Mouse (Mus musculus) hematopoietic stem cell, adult 5-6 weeks (primary cell): ENCODE results near the gene Mrps6. TPM values are rescaled to one million over a fixed set of nuclear protein-coding genes. Genes with fewer than 3 reads are reported as not detected.

Experiments used
- ATAC-seq, 2 experiments: fragments of 125-278 bp in 1 of 2; replicated peaks in 1 of 2; 2 replicates each; pipeline ENCODE4 v1.8.0; 2016 to 2017; ENCODE audit warnings: inconsistent platforms in 2 of 2, mild to moderate bottlenecking in 2 of 2, moderate number of reproducible peaks in 2 of 2, low read depth in 1 of 2, moderate TSS enrichment in 1 of 2; ENCODE audit not compliant: low FRiP score in 2 of 2, poor library complexity in 2 of 2, severe bottlenecking in 2 of 2, insufficient read depth in 1 of 2, low TSS enrichment in 1 of 2
- total RNA-seq: library from RNA; stranded (forward); fragments of 172-1452, 232-1000 nt; gene quantifications from 2 replicates; pipeline ENCODE4 v1.2.3, GENCODE M21; 2017

Gene Mrps6
- total RNA-seq, result 24.9 and 28.7 TPM in 2 replicates

DNA sequence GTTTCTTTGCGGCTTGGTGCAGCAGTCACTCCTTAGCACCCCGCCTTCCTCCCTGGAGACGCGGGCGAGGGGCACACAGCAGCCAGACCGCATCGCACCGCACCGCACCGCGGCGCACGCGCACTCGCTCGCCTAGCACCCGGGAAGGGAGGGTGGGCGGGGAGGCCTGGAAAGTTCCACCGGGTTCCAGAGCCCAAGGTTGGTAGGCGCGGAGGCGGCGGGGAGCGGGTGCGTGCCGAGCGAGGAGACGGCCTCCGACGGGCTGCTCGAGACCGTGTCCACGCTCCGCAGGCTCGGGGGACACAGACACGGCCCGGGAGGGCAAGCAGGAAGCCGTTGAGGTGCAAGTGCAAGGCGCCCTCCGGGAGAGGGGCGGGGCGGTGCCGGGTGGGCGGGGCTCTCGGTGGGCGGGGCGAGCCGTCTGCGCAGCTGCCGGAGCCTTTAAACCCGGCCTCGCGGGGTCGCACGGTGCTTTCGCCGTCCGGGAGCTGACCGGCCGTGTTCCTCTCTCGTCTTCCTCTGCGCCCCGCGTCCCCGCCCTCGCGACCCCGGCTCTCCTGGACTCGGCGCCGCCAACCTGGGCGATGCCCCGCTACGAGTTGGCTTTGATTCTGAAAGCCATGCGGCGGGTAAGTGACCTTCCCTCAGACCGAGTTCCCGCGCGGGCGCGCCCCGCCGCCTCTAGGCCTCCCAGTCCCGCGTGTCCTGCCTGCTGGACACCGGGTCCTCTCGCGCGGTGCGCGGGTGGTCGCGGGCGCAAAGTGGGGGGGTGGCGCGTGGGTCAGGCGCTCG is at the start of gene Mrps6, which contains the start of the genes Gm49711 and Slc5a3:
TSS of gene Mrps6 (plus strand) at position 419 of the 792 bp plus-strand sequence.
TSS of gene Gm49711 (plus strand) at position 465 of the 792 bp plus-strand sequence.
TSS of gene Slc5a3 (plus strand) at position 471 of the 792 bp plus-strand sequence.
- ATAC-seq, result peak; percentile 67 to 83

DNA sequence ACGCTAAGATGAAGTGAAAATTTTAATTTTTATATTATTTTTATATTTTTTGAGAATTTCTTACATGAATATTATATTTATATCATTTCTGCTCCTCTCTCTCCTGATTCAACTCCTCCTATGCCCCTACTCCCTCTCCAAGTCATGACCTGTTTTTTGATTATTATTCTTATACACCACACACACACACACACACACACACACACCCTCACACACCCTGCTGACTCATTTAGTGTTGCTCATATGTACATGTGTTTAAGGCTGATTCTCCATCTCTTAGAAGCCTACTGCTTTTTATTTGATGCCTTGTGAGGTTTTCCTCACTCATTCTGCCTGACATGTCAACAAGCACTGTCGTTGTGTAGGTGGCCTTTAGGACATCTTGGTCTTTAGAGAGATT is 48.5 kb upstream of the Mrps6 start:
- ATAC-seq, result no peak

DNA sequence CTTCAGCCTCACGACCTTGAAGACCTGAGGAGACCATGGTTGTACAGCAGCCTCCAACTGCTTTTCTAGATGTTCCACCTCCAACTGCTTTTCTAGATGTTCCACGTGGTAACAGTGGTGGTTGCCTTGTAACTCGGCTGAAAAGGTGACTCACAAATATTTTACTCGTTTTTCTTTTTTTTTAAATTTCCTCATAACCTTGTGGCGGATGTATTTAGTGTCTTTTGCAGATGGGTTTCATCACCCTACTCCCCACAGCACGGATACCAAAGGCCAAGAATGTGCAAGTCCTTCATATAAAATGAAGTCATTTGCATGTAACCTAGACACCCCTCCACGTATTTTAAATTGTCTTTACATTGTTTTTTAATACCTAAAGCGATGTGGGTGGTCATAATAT is 41.3 kb upstream of the Mrps6 start:
- ATAC-seq, result no peak

DNA sequence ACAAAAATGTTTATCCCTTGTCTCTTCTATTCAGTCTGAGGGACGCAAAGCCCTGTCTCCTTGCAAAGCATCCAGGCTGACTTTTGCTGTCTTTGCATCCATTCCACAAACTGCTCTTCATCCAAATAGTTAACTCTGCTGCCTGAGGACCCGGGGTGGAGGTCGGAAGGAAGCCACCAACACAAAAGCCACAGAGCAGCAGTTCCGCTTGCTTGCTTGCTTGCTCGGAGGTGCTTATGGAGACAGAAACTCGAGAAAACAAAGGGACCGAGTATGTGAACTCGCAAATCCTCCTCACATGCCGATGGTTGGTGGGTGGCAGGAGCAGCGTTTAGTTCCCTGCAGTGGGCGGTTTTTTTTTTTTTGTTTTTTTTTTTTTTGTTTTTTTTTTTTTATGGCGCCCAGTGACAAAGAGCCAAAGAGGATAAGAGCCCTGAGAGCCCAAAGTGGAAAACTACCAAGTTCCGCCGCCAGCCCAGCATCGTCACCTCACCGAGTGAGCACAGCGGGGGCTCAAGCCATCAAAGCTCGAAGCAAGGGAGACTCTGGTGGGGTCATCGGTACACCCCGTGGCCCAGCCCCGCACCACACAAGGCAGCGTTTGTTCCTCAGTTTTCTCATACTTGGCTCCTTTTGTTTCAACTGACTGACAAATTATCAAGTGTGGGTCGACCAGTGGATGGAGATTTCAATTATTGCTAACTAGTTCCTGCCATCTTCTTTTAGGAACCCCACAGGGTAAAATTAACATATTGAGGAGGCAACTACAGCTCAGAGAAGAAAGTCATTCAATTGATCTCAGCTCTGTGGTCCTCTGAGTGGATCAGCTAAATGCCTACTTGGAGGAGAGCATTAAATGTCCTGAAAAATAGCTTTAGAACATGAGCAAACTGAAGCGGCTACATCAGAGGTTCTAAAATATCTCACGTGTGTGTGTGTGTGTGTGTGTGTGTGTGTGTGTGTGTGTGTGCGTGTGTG is 38.6 kb upstream of the Mrps6 start:
- peak; percentile 67 for ATAC-seq

DNA sequence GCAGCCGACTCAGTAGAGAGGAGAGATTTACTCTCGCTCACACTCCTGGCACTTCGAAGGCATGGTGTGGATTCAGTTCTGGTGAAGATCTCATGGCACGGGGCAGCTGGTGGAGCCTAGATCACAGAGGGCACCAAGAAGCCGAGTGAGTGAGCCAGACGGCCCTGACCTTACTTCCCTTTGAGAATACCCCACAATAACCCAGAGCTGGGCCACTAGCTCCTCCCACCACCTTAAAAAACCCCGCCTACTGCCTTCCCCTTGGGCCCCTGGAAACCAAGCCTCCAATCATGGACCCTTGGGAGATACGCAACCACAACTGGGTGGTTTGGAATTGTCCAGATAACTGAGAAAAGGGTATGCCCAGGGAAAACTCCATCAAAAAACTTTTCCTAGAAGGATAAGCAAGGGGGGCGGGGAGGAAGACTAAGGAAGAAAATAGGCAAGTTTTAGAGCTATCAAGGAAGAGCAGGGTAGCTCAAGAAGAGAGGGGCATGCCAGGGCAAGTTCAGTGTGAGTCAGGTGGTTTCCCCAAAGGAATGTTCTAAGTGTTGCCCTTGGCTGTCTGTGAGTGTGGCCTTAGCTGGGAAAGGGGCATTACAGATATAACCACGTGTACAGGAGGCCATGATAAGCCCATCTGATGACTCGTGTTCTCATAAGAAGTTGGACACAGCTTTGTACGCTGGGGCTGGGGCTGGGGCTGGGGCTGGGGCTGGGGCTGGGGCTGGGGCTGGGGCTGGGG is 36.2 kb upstream of the Mrps6 start:
- ATAC-seq, result no peak

DNA sequence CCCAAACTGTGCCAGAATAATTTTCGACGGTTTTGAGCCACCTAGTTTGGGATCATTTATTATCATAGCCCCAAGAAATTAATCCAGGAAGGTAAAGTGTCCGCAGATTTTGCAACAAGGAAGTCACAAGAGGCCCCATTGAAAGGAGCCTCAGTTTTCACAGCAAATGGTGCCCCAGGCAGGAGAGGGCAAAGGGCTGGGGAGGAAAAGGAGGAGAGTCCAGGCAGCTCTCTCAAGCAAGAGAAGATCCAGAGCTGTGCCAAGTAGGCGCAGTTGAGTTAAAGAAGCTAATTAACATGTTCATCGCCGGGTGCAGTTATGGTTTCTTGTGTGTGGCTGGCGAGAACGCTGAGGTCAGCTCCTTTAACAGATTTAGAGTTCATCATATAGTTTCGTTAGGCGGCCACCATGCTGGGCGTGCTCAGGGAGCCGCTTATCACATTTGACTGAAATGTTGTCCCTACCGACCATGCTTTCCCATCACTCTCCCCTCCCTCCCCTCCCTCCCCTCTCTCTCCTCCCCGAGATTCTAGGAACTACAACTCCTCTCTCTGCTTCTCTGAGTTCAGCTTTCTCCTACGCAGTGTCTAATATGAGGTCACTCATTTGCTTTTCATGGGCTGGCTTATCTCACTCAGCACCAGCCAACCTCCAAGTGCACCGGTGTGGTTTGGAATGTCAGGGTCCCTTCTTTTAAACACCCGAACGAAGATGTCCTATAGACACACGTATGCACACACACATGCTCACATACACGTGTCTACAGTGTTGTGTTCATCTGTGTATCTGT is 35.4 kb upstream of the Mrps6 start:
- no peak for ATAC-seq

DNA sequence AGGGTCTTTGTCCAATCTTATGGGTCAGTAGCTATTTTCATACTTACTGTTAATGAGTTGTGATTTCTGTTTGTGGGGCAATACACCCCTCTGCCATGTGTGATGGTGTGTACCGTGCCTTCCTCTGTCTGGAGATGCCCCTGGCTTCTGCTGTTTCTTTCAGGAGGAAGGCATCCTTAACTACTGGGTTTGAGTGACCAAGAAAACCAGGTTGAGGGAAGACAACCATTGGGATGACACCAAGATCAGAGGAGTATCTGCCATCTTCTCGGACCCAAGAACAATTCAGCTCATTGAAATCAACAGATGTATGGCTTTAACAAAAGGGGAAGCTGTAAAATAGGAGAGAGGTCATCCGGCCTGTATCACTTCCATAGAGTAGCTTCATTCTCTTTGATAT is 24.8 kb upstream of the Mrps6 start:
- ATAC-seq, result no peak

DNA sequence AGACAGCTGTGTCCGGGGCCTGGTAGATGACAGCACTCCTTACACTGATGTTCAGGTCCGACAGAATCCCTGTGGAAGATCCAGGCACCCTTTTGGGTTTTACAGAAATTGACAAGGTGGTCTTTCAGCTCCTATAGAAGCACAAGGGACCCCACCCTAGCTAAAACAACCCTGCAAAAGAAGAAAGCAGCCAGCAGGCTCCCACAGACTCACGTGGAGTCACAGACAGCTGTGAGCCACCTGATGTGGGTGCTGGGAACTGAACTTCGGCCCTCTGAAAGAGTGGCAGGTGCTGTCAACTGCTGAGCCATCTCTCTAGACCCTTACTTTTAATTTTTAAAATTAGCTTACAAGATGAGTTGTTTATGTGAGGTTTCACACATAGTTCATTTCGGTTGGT is 23.4 kb upstream of the Mrps6 start:
- ATAC-seq, result no peak

DNA sequence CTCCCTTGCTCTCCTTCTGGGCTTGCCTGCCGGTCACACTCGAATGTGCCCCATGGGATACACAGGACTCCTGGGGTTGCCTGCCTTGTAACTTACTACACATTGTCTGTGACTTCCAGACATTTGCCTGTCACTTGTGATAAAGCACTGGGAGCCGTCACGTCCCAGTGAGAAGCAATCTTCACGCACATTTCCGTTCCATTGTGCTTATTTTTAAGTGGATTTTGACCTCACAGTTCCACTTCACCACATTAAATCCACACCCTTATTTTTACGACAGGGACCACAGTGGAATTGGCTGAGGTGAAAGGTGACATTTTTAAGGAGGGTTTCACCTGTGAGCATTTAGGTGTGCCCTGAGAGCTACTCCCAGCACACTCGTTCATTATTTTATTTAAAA is 21.4 kb upstream of the Mrps6 start:
- ATAC-seq, result no peak

DNA sequence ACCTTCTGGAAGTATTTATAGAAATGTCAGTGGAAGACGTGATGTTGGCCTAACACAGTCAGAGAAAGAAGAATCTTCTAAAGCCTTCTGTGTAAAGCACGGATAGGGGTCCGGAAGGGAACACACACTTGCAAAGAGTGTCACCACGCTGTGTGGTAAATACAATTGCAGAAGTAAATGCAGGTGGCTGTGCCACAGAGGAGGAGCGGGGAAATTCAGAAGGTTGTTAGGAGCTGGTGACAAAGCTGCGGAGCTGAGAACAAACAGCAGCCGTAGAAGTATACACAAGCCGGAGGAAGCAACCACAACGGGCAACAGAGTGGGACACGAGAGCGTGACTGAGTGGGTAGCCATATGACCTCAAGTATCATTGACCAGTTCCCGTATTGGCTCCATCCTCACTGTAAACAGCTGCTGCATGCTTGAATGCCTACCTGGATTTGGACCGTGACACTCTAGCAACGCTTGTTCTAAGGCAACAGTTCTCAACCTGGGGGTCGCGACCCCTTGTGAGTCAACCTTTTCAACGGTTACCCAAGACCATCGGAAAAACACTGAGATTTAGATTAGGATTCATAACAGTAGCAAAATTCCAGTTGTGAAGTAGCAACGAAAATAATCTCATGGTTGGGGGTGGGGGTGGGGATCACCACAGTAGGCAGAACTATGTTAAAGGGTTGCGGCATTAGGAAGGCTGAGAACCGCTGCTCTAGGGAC is 20.0 kb upstream of the Mrps6 start:
- peak; percentile 87 to 95 for ATAC-seq

DNA sequence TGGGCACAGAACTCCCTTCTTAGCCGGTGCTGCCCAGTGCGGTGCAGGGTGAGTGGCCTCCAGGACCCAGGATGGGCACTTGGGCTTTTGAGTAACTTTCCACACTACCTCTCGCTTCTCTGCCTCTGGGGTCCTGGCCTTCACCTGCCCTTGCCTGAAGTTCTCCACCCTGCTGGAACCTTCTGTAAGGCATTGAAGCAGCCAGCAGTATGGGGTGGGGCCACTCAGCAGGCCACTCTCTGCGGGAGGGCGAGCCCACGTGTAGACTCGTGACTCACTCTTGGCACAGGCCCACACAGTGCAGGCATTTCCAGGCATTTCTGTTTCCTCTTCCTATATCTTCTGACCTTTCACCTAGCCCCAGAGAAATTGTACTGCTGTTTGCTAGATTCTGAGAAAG is 18.6 kb upstream of the Mrps6 start:
- ATAC-seq, result no peak

DNA sequence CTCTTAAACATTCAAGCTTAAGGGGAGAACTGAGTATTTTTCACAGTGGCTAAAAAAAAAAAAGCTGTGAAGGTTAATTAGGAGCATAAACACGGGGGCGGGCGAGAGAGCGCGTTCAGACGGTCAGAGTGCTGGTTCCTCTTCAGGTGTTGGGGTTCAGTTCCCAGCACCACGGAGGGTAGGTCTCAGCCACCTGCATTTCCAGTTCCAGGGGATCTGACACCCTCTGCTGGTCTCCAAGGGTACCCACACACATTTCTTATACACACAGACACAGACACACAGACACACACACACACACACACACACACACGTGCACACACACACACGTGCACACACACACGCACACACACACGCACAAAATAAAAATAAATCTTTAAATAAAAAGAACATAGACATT is 18.1 kb upstream of the Mrps6 start:
- ATAC-seq, result no peak

DNA sequence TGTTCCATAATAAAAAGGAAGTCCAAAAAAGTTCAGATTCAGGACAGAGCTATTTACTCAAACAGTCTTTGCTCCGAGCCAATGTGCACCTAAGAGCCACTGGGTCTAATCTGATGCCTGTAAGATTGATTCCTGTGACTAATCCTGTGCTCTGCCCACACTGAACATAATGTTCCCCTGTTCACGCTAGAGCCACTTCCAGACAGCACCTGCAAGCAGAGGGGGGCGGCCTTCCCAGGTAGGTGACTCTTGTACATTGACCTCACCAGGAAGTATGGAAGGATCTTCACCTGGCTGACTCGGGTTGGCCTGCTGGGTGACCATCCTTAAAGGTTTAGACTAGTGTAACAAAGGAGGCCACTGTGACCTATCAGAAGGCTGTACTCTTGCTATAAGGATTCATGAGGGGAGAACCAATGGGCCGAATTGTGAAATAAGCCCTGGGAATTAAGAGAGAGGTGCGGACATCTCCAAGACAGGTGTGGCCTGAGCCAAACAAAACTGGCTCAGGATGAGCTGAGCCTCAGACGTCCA is 6.2 kb upstream of the Mrps6 start:
- ATAC-seq, result no peak

DNA sequence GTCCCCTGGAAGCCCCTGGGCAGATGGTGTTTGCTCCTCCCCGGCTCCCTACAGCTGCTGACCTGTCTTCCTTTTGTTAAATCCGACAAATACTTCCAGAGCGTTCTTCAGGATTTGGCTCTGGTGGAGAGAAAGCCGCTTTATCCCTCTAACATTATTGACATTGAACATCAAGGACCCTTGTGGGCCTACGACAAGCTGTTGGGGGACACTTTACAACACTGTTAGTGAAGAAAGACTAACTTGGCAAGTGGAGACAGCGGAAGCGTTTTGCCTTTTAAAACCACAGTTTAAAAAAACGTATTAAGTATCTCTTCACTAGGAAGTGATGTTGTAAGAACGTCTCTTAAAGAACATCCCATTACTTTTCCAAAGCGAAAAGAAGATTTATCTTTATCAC is 5.5 kb upstream of the Mrps6 start:
- no peak for ATAC-seq

DNA sequence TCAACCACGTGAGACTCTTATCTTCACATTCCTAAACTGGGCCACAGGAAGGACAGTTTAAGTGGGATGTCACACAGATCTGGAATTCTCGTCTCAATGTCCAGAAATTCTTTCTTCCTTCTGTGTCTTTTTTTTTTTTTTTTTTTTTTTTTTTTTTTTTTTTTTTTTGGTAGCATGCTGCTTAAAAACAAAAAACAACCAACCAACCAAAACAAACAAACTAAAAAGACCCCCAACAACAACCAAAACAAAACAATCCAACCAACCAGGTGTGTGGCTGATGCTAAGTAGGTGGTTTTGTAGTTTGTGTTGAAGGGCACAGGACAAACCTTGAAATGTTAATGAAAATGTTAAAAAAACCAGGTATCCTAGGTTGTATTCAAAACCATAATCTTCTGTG is 1.4 kb upstream of the Mrps6 start:
- ATAC-seq, result no peak

DNA sequence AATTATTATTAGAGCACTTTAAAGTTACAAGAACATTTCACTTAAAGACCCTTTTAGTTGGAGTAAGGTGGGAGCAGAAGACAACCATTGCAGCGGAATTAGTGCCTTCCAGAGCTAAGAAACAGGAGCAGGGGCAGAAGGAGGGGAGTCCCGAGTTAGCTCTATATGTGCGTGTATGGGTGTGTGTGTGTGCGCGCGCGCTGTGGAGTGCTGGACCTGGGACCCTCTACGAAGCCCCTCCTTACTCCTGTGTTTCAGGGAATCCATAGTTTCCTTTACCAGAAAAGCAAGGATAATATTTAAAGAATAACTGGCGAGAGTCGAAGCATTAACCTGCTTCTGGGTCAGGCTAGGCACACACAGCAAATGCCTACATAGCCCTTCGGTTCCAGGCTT is 616 bp upstream of the Mrps6 start:
- peak in 1 of 2 experiments; percentile 3; a peak in 1 of 4 replicates for ATAC-seq
